Mouse (Mus musculus) lung, postnatal 25 days (tissue): ENCODE measurements around the gene B3galt1.
A peak's percentile ranks its signal among the peaks of the same experiment; 100 is the strongest.

Experiments
- DNase-seq: peaks from one replicate; pipeline ENCODE4 v3.0.0; 2022; ENCODE audit warnings: low spot score

B3galt1 gene

GRCm38 (mm10) chr2:67730771-67731170 lies 165.1 kb downstream of the B3galt1 start:
- DNase-seq = no peak

GRCm38 (mm10) chr2:67751585-67751984 lies 185.9 kb downstream of the B3galt1 start:
- no peak for DNase-seq

- DNase-seq = no peak
These were observed 190.8 kb downstream of the B3galt1 start for GRCm38 (mm10) chr2:67756507-67756906.

GRCm38 (mm10) chr2:67787536-67787935 lies 221.9 kb downstream of the B3galt1 start:
- no peak for DNase-seq

GRCm38 (mm10) chr2:67797561-67797960 lies 231.9 kb downstream of the B3galt1 start:
- DNase-seq = no peak

- no peak for DNase-seq
These were observed 234.3 kb downstream of the B3galt1 start for GRCm38 (mm10) chr2:67799981-67800380.

GRCm38 (mm10) chr2:67816149-67816548 lies 250.5 kb downstream of the B3galt1 start:
- no peak for DNase-seq

GRCm38 (mm10) chr2:67818014-67818413 lies 252.3 kb downstream of the B3galt1 start:
- DNase-seq = no peak

- DNase-seq = no peak
These were observed 256.7 kb downstream of the B3galt1 start for GRCm38 (mm10) chr2:67822360-67822759.

GRCm38 (mm10) chr2:67827697-67828096 lies 262.0 kb downstream of the B3galt1 start:
- peak; percentile 35 for DNase-seq

- peak; percentile 10 for DNase-seq
These were observed 263.6 kb downstream of the B3galt1 start for GRCm38 (mm10) chr2:67829055-67829915.

- no peak for DNase-seq
These were observed 282.1 kb downstream of the B3galt1 start for GRCm38 (mm10) chr2:67847806-67848205.

GRCm38 (mm10) chr2:67850725-67851124 lies 285.1 kb downstream of the B3galt1 start:
- no peak for DNase-seq

GRCm38 (mm10) chr2:67858340-67858739 lies 292.7 kb downstream of the B3galt1 start:
- DNase-seq = no peak

GRCm38 (mm10) chr2:67859004-67859403 lies 293.3 kb downstream of the B3galt1 start:
- no peak for DNase-seq

GRCm38 (mm10) chr2:67873368-67873767 lies 307.7 kb downstream of the B3galt1 start:
- no peak for DNase-seq

GRCm38 (mm10) chr2:67879836-67880235 lies 314.2 kb downstream of the B3galt1 start:
- DNase-seq = no peak

- no peak for DNase-seq
These were observed 316.1 kb downstream of the B3galt1 start for GRCm38 (mm10) chr2:67881713-67882281.

GRCm38 (mm10) chr2:67897956-67898689 lies 332.5 kb downstream of the B3galt1 start:
- no peak for DNase-seq

- DNase-seq = no peak
These were observed 335.9 kb downstream of the B3galt1 start for GRCm38 (mm10) chr2:67901574-67901973.

GRCm38 (mm10) chr2:67902651-67903292 lies 337.1 kb downstream of the B3galt1 start:
- DNase-seq = no peak

GRCm38 (mm10) chr2:67903769-67904168 lies 338.1 kb downstream of the B3galt1 start:
- no peak for DNase-seq
